Mouse (Mus musculus) bone marrow, adult 2 months (tissue): Measurements from ENCODE around the gene Gm19668. TPM values are rescaled to one million over a fixed set of nuclear protein-coding genes. Genes with fewer than 3 reads are reported as not detected.

Experiments used
- H3K27ac ChIP-seq: fragments of 200-500 bp; 2 replicates; pipeline ENCODE4 v1.5.1; 2012; ENCODE audit warnings: low read depth, mild to moderate bottlenecking, control low read depth, inconsistent platforms, low read length; ENCODE audit not compliant: control insufficient read depth, poor library complexity, insufficient read depth
- H3K4me1 ChIP-seq: fragments of 200-500 bp; 2 replicates; pipeline ENCODE4 v1.6.1; 2011; ENCODE audit warnings: low read length; ENCODE audit not compliant: control insufficient read depth, insufficient read depth
- H3K4me3 ChIP-seq: fragments of 200-500 bp; replicated peaks from 2 replicates; pipeline ENCODE3; 2011; ENCODE audit warnings: mild to moderate bottlenecking, low read depth, low read length, control low read depth; ENCODE audit not compliant: control insufficient read depth
- CTCF ChIP-seq: fragments of 200-500 bp; IDR thresholded peaks from 2 replicates; pipeline ENCODE4 v1.5.1; 2011; ENCODE audit warnings: low read length, control low read depth; ENCODE audit not compliant: control insufficient read depth, insufficient read depth
- POLR2A ChIP-seq: fragments of 200-500 bp; IDR thresholded peaks from 2 replicates; pipeline ENCODE4 v1.6.1; 2011; ENCODE audit warnings: low read depth, mild to moderate bottlenecking, control low read depth, low read length, borderline replicate concordance; ENCODE audit not compliant: control insufficient read depth
- WGBS: fragments of 180-500 bp; shearing (Covaris S2); methylation state at CpG from one replicate; pipeline ENCODE4 v1.1.7; 2018; 5-methylcytosine and 5-hydroxymethylcytosine counted together
- polyA plus RNA-seq: library from polyadenylated mRNA; stranded (reverse); fragments of >200 nt; gene quantifications from 2 replicates; pipeline ENCODE4 v1.2.4, GENCODE M21; 2011; ENCODE audit warnings: low replicate concordance; ENCODE audit not compliant: missing spikeins, insufficient read depth, insufficient read length

Gene Gm19668
- not detected in 2 replicates for polyA plus RNA-seq

GRCm38 (mm10) chr10:77798921-77799508 lies at the start of gene Gm19668:
Gene Gm19668 (minus strand): TSS chr10:77799133.
- Histone ChIP-seq H3K4me1 (no peaks in the 10 kb centered on the region), H3K27ac (no peak within 1 kb of the TSS), H3K4me3 (no peak within 1 kb of the TSS)
- TF ChIP-seq POLR2A (no peak), CTCF (no peak)
- 63% methylated on average over 8 of the region's 8 CpGs for WGBS

- TF ChIP-seq POLR2A (no peak), CTCF (no peak)
- H3K4me1 ChIP-seq = no peaks in the 10 kb centered on the region
- H3K27ac ChIP-seq = no peak overlapping the region
- WGBS = 74% methylated on average over 2 of the region's 2 CpGs
- no peak overlapping the region for H3K4me3 ChIP-seq
Observed at GRCm38 (mm10) chr10:77847538-77847937, 48.6 kb upstream of the Gm19668 start.

GRCm38 (mm10) chr10:77846961-77847360 lies 48.0 kb upstream of the Gm19668 start:
- 44% methylated on average over 2 of the region's 2 CpGs for WGBS
- no peak overlapping the region for H3K27ac ChIP-seq
- H3K4me3 ChIP-seq = no peak overlapping the region

GRCm38 (mm10) chr10:77846503-77846902 lies 47.6 kb upstream of the Gm19668 start, which contains the start of gene Gm36176:
Gene Gm36176 (plus strand): TSS chr10:77846803.
- Histone ChIP-seq H3K27ac (no peak within 1 kb of the TSS), H3K4me1 (no peaks in the 10 kb centered on the region), H3K4me3 (no peak within 1 kb of the TSS)
- 45% methylated on average over 3 of the region's 3 CpGs for WGBS
- TF ChIP-seq CTCF (no peak), POLR2A (no peak)

More at GRCm38 (mm10) chr10:77846961-77847360, 48.0 kb upstream of the Gm19668 start:
- TF ChIP-seq CTCF = no peak
- TF ChIP-seq POLR2A = no peak
- no peaks in the 10 kb centered on the region for H3K4me1 ChIP-seq

GRCm38 (mm10) chr10:77839006-77839405 lies 40.1 kb upstream of the Gm19668 start:
- TF ChIP-seq CTCF (no peak), POLR2A (no peak)
- WGBS = 70% methylated on average over 6 of the region's 6 CpGs
- Histone ChIP-seq H3K4me3 (no peak overlapping the region), H3K4me1 (no peaks in the 10 kb centered on the region), H3K27ac (no peak overlapping the region)

- TF ChIP-seq CTCF (no peak), POLR2A (no peak)
- no peak within 1 kb of the TSS for H3K4me3 ChIP-seq
- H3K27ac ChIP-seq = no peak within 1 kb of the TSS
- 69% methylated on average over 9 of the region's 9 CpGs for WGBS
- H3K4me1 ChIP-seq = no peaks in the 10 kb centered on the region
Observed at GRCm38 (mm10) chr10:77835647-77836046, 36.7 kb upstream of the Gm19668 start, which contains the start of gene Krtap10-10. Gene Krtap10-10 (plus strand): TSS chr10:77835947.

GRCm38 (mm10) chr10:77826951-77827350 lies 28.0 kb upstream of the Gm19668 start, which contains the start of gene Krtap10-4:
Gene Krtap10-4 (minus strand): TSS chr10:77827095.
- no peaks in the 10 kb centered on the region for H3K4me1 ChIP-seq
- WGBS = 64% methylated on average over 6 of the region's 6 CpGs
- H3K27ac ChIP-seq = no peak within 1 kb of the TSS
- TF ChIP-seq CTCF (no peak), POLR2A (no peak)
- no peak within 1 kb of the TSS for H3K4me3 ChIP-seq

- H3K27ac ChIP-seq = no peak overlapping the region
- TF ChIP-seq POLR2A (no peak), CTCF (no peak)
- WGBS = 60% methylated on average over 4 of the region's 4 CpGs
- no peak overlapping the region for H3K4me3 ChIP-seq
- no peaks in the 10 kb centered on the region for H3K4me1 ChIP-seq
Observed at GRCm38 (mm10) chr10:77819203-77819602, 20.3 kb upstream of the Gm19668 start.
